Mouse (Mus musculus): ENCODE results near the gene Cpa5.

GRCm38 (mm10) chr6:30624763-30625162 lies 14.0 kb downstream of the Cpa5 start:
- TF ChIP-seq CTCF (conservative IDR thresholded peaks at IDR 0.05 in 1 of 2, IDR thresholded peaks at IDR 0.05 in 1 of 2; ENCODE audit: low read depth in 2 of 2, low read length in 2 of 2) = no peak
- TF ChIP-seq POLR2A (IDR thresholded peaks at IDR 0.05; ENCODE audit: low read depth, low read length) = no peak
- no peak for TF ChIP-seq JUND (conservative IDR thresholded peaks at IDR 0.05; ENCODE audit: low read depth, low read length)
- TF ChIP-seq E2F4 (IDR thresholded peaks at IDR 0.05; ENCODE audit: insufficient replicate concordance, low read depth, low read length) = no peak
- TF ChIP-seq CHD1 (IDR thresholded peaks at IDR 0.05; ENCODE audit: low read depth, low read length) = no peak
- no peak for TF ChIP-seq EP300 (IDR thresholded peaks at IDR 0.05; ENCODE audit: low read length)
- no peak for TF ChIP-seq ZNF384 (IDR thresholded peaks at IDR 0.05; ENCODE audit: low read depth, low read length)
- no peak for TF ChIP-seq ZKSCAN1 (IDR thresholded peaks at IDR 0.05; ENCODE audit: borderline replicate concordance, low read depth, low read length)
- TF ChIP-seq NELFE (IDR thresholded peaks at IDR 0.05; ENCODE audit: low read depth, low read length) = no peak
